Mouse (Mus musculus): ENCODE results near the gene Dpp4. TPM values are rescaled to one million over a fixed set of nuclear protein-coding genes. Genes with fewer than 3 reads are reported as not detected.

Gene Dpp4
- total and polyA plus RNA-seq, 2 experiments from 2014 or later, result 2.2 to 5.4 TPM

- ATAC-seq (ENCODE audit: low FRiP score) (no peak), DNase-seq (ENCODE audit: low spot score) (no peak)
- no peak overlapping the region for H3K4me3 ChIP-seq (ENCODE audit: low read depth, low read length)
- no peaks in the 10 kb centered on the region for H3K27me3 ChIP-seq (ENCODE audit: insufficient read depth, low read length)
- H3K27ac ChIP-seq (ENCODE audit: low read depth, low read length), result no peak overlapping the region
- H3K4me2 ChIP-seq (ENCODE audit: low read depth, low read length, poor library complexity, severe bottlenecking), result no peak overlapping the region
- H3K4me1 ChIP-seq (ENCODE audit: insufficient read depth, low read length), result no peaks in the 10 kb centered on the region
- no peak for TF ChIP-seq CTCF (IDR thresholded peaks at IDR 0.05)
- no peaks in the 10 kb centered on the region for H3K36me3 ChIP-seq (ENCODE audit: insufficient read depth, low read length)
- 81% methylated on average over 3 of the region's 3 CpGs for WGBS
- H3K9me3 ChIP-seq (ENCODE audit: low read length), result no peaks in the 10 kb centered on the region
- H3K9ac ChIP-seq (replicated peaks; ENCODE audit: low read length, poor library complexity, severe bottlenecking), result no peak overlapping the region
These were observed 19.9 kb downstream of the Dpp4 start for GRCm38 (mm10) chr2:62392098-62392497.

- DNase-seq (ENCODE audit: low spot score), result no peak
- Histone ChIP-seq H3K9ac (replicated peaks; ENCODE audit: low read length, poor library complexity, severe bottlenecking) (no peak overlapping the region), H3K4me2 (ENCODE audit: low read depth, low read length, poor library complexity, severe bottlenecking) (no peak overlapping the region), H3K4me3 (ENCODE audit: low read depth, low read length) (no peak overlapping the region), H3K27me3 (ENCODE audit: insufficient read depth, low read length) (no peaks in the 10 kb centered on the region), H3K36me3 (ENCODE audit: insufficient read depth, low read length) (no peaks in the 10 kb centered on the region), H3K4me1 (ENCODE audit: insufficient read depth, low read length) (no peaks in the 10 kb centered on the region), H3K27ac (ENCODE audit: low read depth, low read length) (no peak overlapping the region), H3K9me3 (ENCODE audit: low read length) (no peaks in the 10 kb centered on the region)
- WGBS, result 91% methylated on average over 12 of the region's 12 CpGs
- TF ChIP-seq CTCF (IDR thresholded peaks at IDR 0.05), result no peak
- no peak for ATAC-seq (ENCODE audit: low FRiP score)
These were observed 21.0 kb downstream of the Dpp4 start for GRCm38 (mm10) chr2:62390961-62391461.

- Histone ChIP-seq H3K36me3 (ENCODE audit: insufficient read depth, low read length) (no peaks in the 10 kb centered on the region), H3K9ac (replicated peaks; ENCODE audit: low read length, poor library complexity, severe bottlenecking) (no peak overlapping the region), H3K27me3 (ENCODE audit: insufficient read depth, low read length) (no peaks in the 10 kb centered on the region), H3K9me3 (ENCODE audit: low read length) (no peaks in the 10 kb centered on the region), H3K27ac (ENCODE audit: low read depth, low read length) (no peak overlapping the region), H3K4me1 (ENCODE audit: insufficient read depth, low read length) (no peaks in the 10 kb centered on the region), H3K4me3 (ENCODE audit: low read depth, low read length) (no peak overlapping the region), H3K4me2 (ENCODE audit: low read depth, low read length, poor library complexity, severe bottlenecking) (no peak overlapping the region)
- ATAC-seq (ENCODE audit: low FRiP score) (no peak), DNase-seq (ENCODE audit: low spot score) (no peak)
- no peak for TF ChIP-seq CTCF (IDR thresholded peaks at IDR 0.05)
- WGBS, result 69% methylated on average over 3 of the region's 3 CpGs
These were observed 21.7 kb downstream of the Dpp4 start for GRCm38 (mm10) chr2:62390305-62390704.

GRCm38 (mm10) chr2:62388841-62389240 lies 23.2 kb downstream of the Dpp4 start:
- 91% methylated on average over 4 of the region's 4 CpGs for WGBS
- no peak overlapping the region for H3K27ac ChIP-seq (ENCODE audit: low read depth, low read length)
- H3K4me1 ChIP-seq (ENCODE audit: insufficient read depth, low read length), result no peaks in the 10 kb centered on the region
- DNase-seq (ENCODE audit: low spot score), result no peak
- H3K9ac ChIP-seq (replicated peaks; ENCODE audit: low read length, poor library complexity, severe bottlenecking), result no peak overlapping the region
- TF ChIP-seq CTCF (IDR thresholded peaks at IDR 0.05), result no peak
- H3K4me2 ChIP-seq (ENCODE audit: low read depth, low read length, poor library complexity, severe bottlenecking), result no peak overlapping the region
- H3K27me3 ChIP-seq (ENCODE audit: insufficient read depth, low read length), result no peaks in the 10 kb centered on the region
- no peaks in the 10 kb centered on the region for H3K36me3 ChIP-seq (ENCODE audit: insufficient read depth, low read length)
- no peaks in the 10 kb centered on the region for H3K9me3 ChIP-seq (ENCODE audit: low read length)
- ATAC-seq (ENCODE audit: low FRiP score), result no peak
- H3K4me3 ChIP-seq (ENCODE audit: low read depth, low read length), result no peak overlapping the region

- Histone ChIP-seq H3K9me3 (ENCODE audit: low read length) (no peaks in the 10 kb centered on the region), H3K4me2 (ENCODE audit: low read depth, low read length, poor library complexity, severe bottlenecking) (no peak overlapping the region), H3K9ac (replicated peaks; ENCODE audit: low read length, poor library complexity, severe bottlenecking) (no peak overlapping the region), H3K4me3 (ENCODE audit: low read depth, low read length) (no peak overlapping the region), H3K27me3 (ENCODE audit: insufficient read depth, low read length) (no peaks in the 10 kb centered on the region), H3K36me3 (ENCODE audit: insufficient read depth, low read length) (no peaks in the 10 kb centered on the region), H3K27ac (ENCODE audit: low read depth, low read length) (no peak overlapping the region), H3K4me1 (ENCODE audit: insufficient read depth, low read length) (no peaks in the 10 kb centered on the region)
- ATAC-seq (ENCODE audit: low FRiP score), result no peak
- TF ChIP-seq CTCF (IDR thresholded peaks at IDR 0.05), result no peak
- DNase-seq (ENCODE audit: low spot score), result no peak
- WGBS, result 88% methylated on average over 4 of the region's 4 CpGs
These were observed 28.8 kb downstream of the Dpp4 start for GRCm38 (mm10) chr2:62383196-62383595.

- no peak for ATAC-seq (ENCODE audit: low FRiP score)
These were observed 29.6 kb downstream of the Dpp4 start for GRCm38 (mm10) chr2:62382440-62382839.

More at GRCm38 (mm10) chr2:62382440-62382839, 29.6 kb downstream of the Dpp4 start:
- Histone ChIP-seq H3K27me3 (ENCODE audit: insufficient read depth, low read length) (no peaks in the 10 kb centered on the region), H3K4me1 (ENCODE audit: insufficient read depth, low read length) (no peaks in the 10 kb centered on the region), H3K4me3 (ENCODE audit: low read depth, low read length) (no peak overlapping the region), H3K36me3 (ENCODE audit: insufficient read depth, low read length) (no peaks in the 10 kb centered on the region), H3K9me3 (ENCODE audit: low read length) (no peaks in the 10 kb centered on the region), H3K27ac (ENCODE audit: low read depth, low read length) (no peak overlapping the region), H3K9ac (replicated peaks; ENCODE audit: low read length, poor library complexity, severe bottlenecking) (no peak overlapping the region), H3K4me2 (ENCODE audit: low read depth, low read length, poor library complexity, severe bottlenecking) (no peak overlapping the region)
- no peak for DNase-seq (ENCODE audit: low spot score)
- 69% methylated on average over 5 of the region's 5 CpGs for WGBS
- TF ChIP-seq CTCF (IDR thresholded peaks at IDR 0.05), result no peak
